7 mouse cellular contexts compared by ENCODE assay signal in genomic region chr2:122611654-122611973, GRCm38 (mm10). TPM values are rescaled to one million over a fixed set of nuclear protein-coding genes. Genes with fewer than 3 reads are reported as not detected.
A peak's percentile ranks its signal among the peaks of the same experiment; 100 is the strongest.
DNase-seq lines count a peak whose midpoint lies in the region; ATAC-seq lines count a peak whose summit lies in the region.

No protein-coding gene starts in this region.

- no peaks in the 10 kb centered on the region for H3K36me3 ChIP-seq in lung, embryonic 15.5 days
- H3K36me3 ChIP-seq in forebrain, embryonic 14.5 days (ENCODE audit: control insufficient read depth, insufficient read depth, low read length): no peaks in the 10 kb centered on the region
- H3K36me3 ChIP-seq in liver, embryonic 13.5 days: no peaks in the 10 kb centered on the region
- no peaks in the 10 kb centered on the region for H3K36me3 ChIP-seq in stomach, embryonic 15.5 days

- no peak for DNase-seq in lung, postnatal 36 days
- DNase-seq in forebrain, embryonic 14.5 days (ENCODE audit: low spot score): no peak
- no peak for DNase-seq in liver, embryonic 13.5 days
- DNase-seq in embryo, embryonic 10.5 days (ENCODE audit: low spot score): no peak
- no peak for DNase-seq in urinary bladder, postnatal 25 days (ENCODE audit: low spot score)

- H3K4me1 ChIP-seq in lung, embryonic 15.5 days: 0 out of 2 replicates have a peak, but pooled peaks cover 6% of the 10 kb centered on the region
- H3K4me1 ChIP-seq in forebrain, embryonic 14.5 days (ENCODE audit: control insufficient read depth, insufficient read depth, low read length): no peaks in the 10 kb centered on the region
- H3K4me1 ChIP-seq in liver, embryonic 13.5 days (replicated peaks): peaks cover 7% of the 10 kb centered on the region
- 0 out of 2 replicates have a peak, but pooled peaks cover 4% of the 10 kb centered on the region for H3K4me1 ChIP-seq in stomach, embryonic 15.5 days

- 78% methylated on average over 4 of the region's 4 CpGs for WGBS in lung, embryonic 15.5 days
- WGBS in forebrain, embryonic 14.5 days: 88% methylated on average over 4 of the region's 4 CpGs
- 77% methylated on average over 4 of the region's 4 CpGs for WGBS in liver, embryonic 13.5 days (ENCODE audit: insufficient replicate concordance)
- WGBS in stomach, embryonic 15.5 days: 83% methylated on average over 4 of the region's 4 CpGs

- H3K4me3 ChIP-seq in lung, embryonic 15.5 days: 0 out of 2 replicates have a peak overlapping the region, but pooled peaks have one; percentile 46
- peak overlapping the region; percentile 47 for H3K4me3 ChIP-seq in forebrain, embryonic 14.5 days (ENCODE audit: low read depth, low read length)
- peak overlapping the region; percentile 52; the same call in 1 of the 2 replicates for H3K4me3 ChIP-seq in liver, embryonic 13.5 days (replicated peaks)
- H3K4me3 ChIP-seq in stomach, embryonic 15.5 days (replicated peaks): peak overlapping the region; percentile 47

- peaks cover 22% of the 10 kb centered on the region for H3K27me3 ChIP-seq in lung, embryonic 15.5 days
- no peaks in the 10 kb centered on the region for H3K27me3 ChIP-seq in forebrain, embryonic 14.5 days (replicated peaks; ENCODE audit: control insufficient read depth, insufficient read depth, low read length)
- peaks cover 9% of the 10 kb centered on the region for H3K27me3 ChIP-seq in liver, embryonic 13.5 days
- 0 out of 2 replicates have a peak, but pooled peaks cover 12% of the 10 kb centered on the region for H3K27me3 ChIP-seq in stomach, embryonic 15.5 days (replicated peaks)

- no peak for ATAC-seq in lung, embryonic 15.5 days (ENCODE audit: borderline replicate concordance, extremely low read depth, low FRiP score, low TSS enrichment)
- ATAC-seq in forebrain, embryonic 14.5 days: no peak
- no peak for ATAC-seq in liver, embryonic 13.5 days (ENCODE audit: low read depth)
- no peak for ATAC-seq in stomach, embryonic 15.5 days (ENCODE audit: insufficient read depth, low FRiP score, low read depth)

- no peak overlapping the region for H3K9ac ChIP-seq in lung, embryonic 15.5 days
- H3K9ac ChIP-seq in forebrain, embryonic 14.5 days (ENCODE audit: low read length): peak overlapping the region; percentile 76; the same call in 1 of the 2 replicates
- H3K9ac ChIP-seq in liver, embryonic 13.5 days: no peak overlapping the region
- no peak overlapping the region for H3K9ac ChIP-seq in stomach, embryonic 15.5 days

- no peak overlapping the region for H3K27ac ChIP-seq in lung, embryonic 15.5 days
- H3K27ac ChIP-seq in forebrain, embryonic 14.5 days (ENCODE audit: low read depth, low read length): no peak overlapping the region
- no peak overlapping the region; the same call in 1 of the 2 replicates for H3K27ac ChIP-seq in liver, embryonic 13.5 days
- H3K27ac ChIP-seq in stomach, embryonic 15.5 days: no peak overlapping the region

- H3K4me2 ChIP-seq in lung, embryonic 15.5 days: peak overlapping the region; percentile 93
- peak overlapping the region; percentile 82 for H3K4me2 ChIP-seq in forebrain, embryonic 14.5 days (ENCODE audit: low read length)
- H3K4me2 ChIP-seq in liver, embryonic 13.5 days: peak overlapping the region; percentile 63
- H3K4me2 ChIP-seq in stomach, embryonic 15.5 days: peak overlapping the region; percentile 84

- no peaks in the 10 kb centered on the region for H3K9me3 ChIP-seq in lung, embryonic 15.5 days
- no peaks in the 10 kb centered on the region for H3K9me3 ChIP-seq in forebrain, embryonic 14.5 days (replicated peaks; ENCODE audit: control insufficient read depth, low read length)
- no peaks in the 10 kb centered on the region for H3K9me3 ChIP-seq in liver, embryonic 13.5 days (replicated peaks)
- H3K9me3 ChIP-seq in stomach, embryonic 15.5 days: no peaks in the 10 kb centered on the region

RNA-seq across cellular contexts. Expression of gene Gatm, which starts 0.5 kb away (rescaled TPM):
- 6.2 and 6.3 TPM in 2 replicates for polyA plus RNA-seq in lung, embryonic 15.5 days (2015; fragmentation: Nextera tagmentation; extraction: Ambion mirVana)
- polyA plus RNA-seq in forebrain, embryonic 14.5 days (2014; fragmentation: Nextera tagmentation; extraction: Ambion mirVana): 26.1 and 32.5 TPM in 2 replicates
- polyA plus RNA-seq in liver, embryonic 13.5 days (2015; fragmentation: Nextera tagmentation; extraction: Ambion mirVana): 24.5 and 30.1 TPM in 2 replicates
- polyA plus RNA-seq in stomach, embryonic 15.5 days (2015; fragmentation: Nextera tagmentation; extraction: Ambion mirVana): 22.4 and 28.5 TPM in 2 replicates

RNA-seq across cellular contexts. Expression of gene AA467197, which starts 25.2 kb away (rescaled TPM):
- 0.30 and 0.76 TPM in 2 replicates for polyA plus RNA-seq in lung, embryonic 15.5 days (2015; fragmentation: Nextera tagmentation; extraction: Ambion mirVana)
- polyA plus RNA-seq in forebrain, embryonic 14.5 days (2014; fragmentation: Nextera tagmentation; extraction: Ambion mirVana): 0.36 TPM in 1 of 2 replicates, not detected in the other
- polyA plus RNA-seq in liver, embryonic 13.5 days (2015; fragmentation: Nextera tagmentation; extraction: Ambion mirVana): 0.27 and 0.50 TPM in 2 replicates
- 12.2 and 15.2 TPM in 2 replicates for polyA plus RNA-seq in stomach, embryonic 15.5 days (2015; fragmentation: Nextera tagmentation; extraction: Ambion mirVana)
